Mouse (Mus musculus) liver, adult 2 months (tissue): ENCODE measurements around the gene Pgghg. TPM values are rescaled to one million over a fixed set of nuclear protein-coding genes. Genes with fewer than 3 reads are reported as not detected.

Experiments used
- DNase-seq: peaks from one replicate; pipeline ENCODE4 v3.0.0-alpha.2; 2011; ENCODE audit warnings: low read depth, low spot score; ENCODE audit errors: extremely low read depth
- H3K27ac ChIP-seq: fragments of 200-500 bp; replicated peaks from 2 replicates; pipeline ENCODE4 v1.5.1; 2012; ENCODE audit warnings: low read depth, mild to moderate bottlenecking, control low read depth, inconsistent platforms, low read length; ENCODE audit not compliant: insufficient read depth
- H3K27me3 ChIP-seq: fragments of 200-500 bp; 2 replicates; pipeline ENCODE4 v1.6.1; 2012; ENCODE audit warnings: mild to moderate bottlenecking, moderate library complexity, low read length, inconsistent platforms; ENCODE audit not compliant: control insufficient read depth, insufficient read depth
- H3K36me3 ChIP-seq: fragments of 200-500 bp; 2 replicates; pipeline ENCODE4 v1.6.1; 2012; ENCODE audit warnings: low read length, inconsistent platforms; ENCODE audit not compliant: control insufficient read depth, insufficient read depth
- H3K4me1 ChIP-seq: fragments of 200-500 bp; 2 replicates; pipeline ENCODE4 v1.6.1; 2011; ENCODE audit warnings: low read length; ENCODE audit not compliant: control insufficient read depth, insufficient read depth
- H3K4me3 ChIP-seq: fragments of 200-500 bp; 2 replicates; pipeline ENCODE4 v1.5.1; 2011; ENCODE audit warnings: low read depth, mild to moderate bottlenecking, control low read depth, low read length, moderate library complexity; ENCODE audit not compliant: insufficient read depth
- H3K79me2 ChIP-seq: fragments of 200-500 bp; 2 replicates; pipeline ENCODE4 v1.6.1; 2012; ENCODE audit warnings: inconsistent platforms, mild to moderate bottlenecking, low read length, moderate library complexity; ENCODE audit not compliant: control insufficient read depth, insufficient read depth
- H3K9ac ChIP-seq: fragments of 200-500 bp; 2 replicates; pipeline ENCODE4 v1.6.1; 2012; ENCODE audit warnings: low read depth, mild to moderate bottlenecking, control low read depth, inconsistent platforms, low read length
- CTCF ChIP-seq: fragments of 200-500 bp; IDR thresholded peaks from 2 replicates; pipeline ENCODE4 v1.5.1; 2011; ENCODE audit warnings: low read depth, low read length, control low read depth
- POLR2A ChIP-seq: fragments of 200-500 bp; IDR thresholded peaks from 2 replicates; pipeline ENCODE4 v1.6.1; 2011; ENCODE audit warnings: low read length, control low read depth; ENCODE audit not compliant: insufficient read depth; ENCODE audit errors: extremely low read depth
- WGBS: fragments of 180-500 bp; shearing (Covaris S2); methylation state at CpG from one replicate; pipeline ENCODE4 v1.1.7; 2018; 5-methylcytosine and 5-hydroxymethylcytosine counted together
- polyA plus RNA-seq: library from polyadenylated mRNA; depleted of rRNA; stranded (reverse); fragments of >200 nt; gene quantifications from 2 replicates; pipeline ENCODE4 v1.2.3, GENCODE M21; 2012
- total RNA-seq: library from RNA; depleted of rRNA; stranded (reverse); fragments of >200 nt; gene quantifications from 2 replicates; pipeline ENCODE4 v1.2.3, GENCODE M21; 2014

Gene Pgghg
- total and polyA plus RNA-seq, 2 experiments: 16.6 to 43.3 TPM

- Histone ChIP-seq H3K36me3 (peaks cover 23% of the 10 kb centered on the region; the same call in 1 of the 2 replicates), H3K79me2 (no peaks in the 10 kb centered on the region), H3K9ac (no peak overlapping the region), H3K27ac (no peak overlapping the region), H3K4me1 (peaks cover 21% of the 10 kb centered on the region), H3K27me3 (no peaks in the 10 kb centered on the region), H3K4me3 (no peak overlapping the region)
- DNase-seq: no peak
- TF ChIP-seq CTCF (no peak), POLR2A (no peak)
- 74% methylated on average over 4 of the region's 4 CpGs for WGBS
These were observed 21.3 kb upstream of the Pgghg start for GRCm38 (mm10) chr7:140919911-140920310.

DNA sequence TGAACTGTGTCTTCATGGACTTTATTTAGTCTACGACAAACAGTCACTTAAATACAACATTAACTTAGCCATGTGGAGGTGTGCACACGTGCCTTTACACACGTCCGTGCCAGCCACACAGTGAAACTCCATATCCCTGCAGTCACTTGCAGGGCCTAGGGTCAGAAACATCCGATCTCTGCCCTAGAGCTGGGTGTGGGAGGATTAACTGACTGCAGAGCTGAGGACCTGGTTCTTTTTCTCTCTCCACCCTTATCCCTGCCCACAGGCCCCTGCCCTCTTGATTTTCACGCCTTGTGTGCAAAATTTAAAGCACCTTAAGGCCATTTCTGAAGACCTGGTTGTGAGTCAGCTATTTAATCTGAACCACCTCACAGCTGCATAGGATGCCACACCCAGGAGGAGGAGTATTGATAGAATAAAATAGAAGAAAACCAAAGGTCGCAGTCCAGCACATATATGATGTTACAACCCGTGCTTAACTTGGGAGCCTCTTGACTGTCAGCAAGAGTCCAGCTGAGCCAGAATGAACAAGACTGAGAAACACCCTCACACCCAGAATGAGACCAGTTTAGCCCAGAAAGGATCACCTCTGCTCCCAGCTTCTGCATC lies 20.7 kb upstream of the Pgghg start, which contains the start of gene Nlrp6:
Gene Nlrp6 (plus strand): TSS at position 485 of the 612 bp plus-strand sequence.
- no peak for DNase-seq
- WGBS: 87% methylated on average over 8 of the region's 8 CpGs
- TF ChIP-seq CTCF (no peak), POLR2A (no peak)
- Histone ChIP-seq H3K4me3 (no peak within 1 kb of the TSS), H3K27ac (no peak within 1 kb of the TSS), H3K36me3 (peaks cover 26% of the 10 kb centered on the region; the same call in 1 of the 2 replicates), H3K4me1 (peaks cover 18% of the 10 kb centered on the region), H3K79me2 (no peaks in the 10 kb centered on the region), H3K27me3 (no peaks in the 10 kb centered on the region), H3K9ac (no peak within 1 kb of the TSS)

- WGBS: 68% methylated on average over 22 of the region's 22 CpGs
- no peaks in the 10 kb centered on the region for H3K27me3 ChIP-seq
- peaks cover 20% of the 10 kb centered on the region for H3K4me1 ChIP-seq
- H3K27ac ChIP-seq: no peak overlapping the region
- no peak overlapping the region for H3K4me3 ChIP-seq
- no peak overlapping the region for H3K9ac ChIP-seq
- no peak for DNase-seq
- H3K36me3 ChIP-seq: peaks cover 30% of the 10 kb centered on the region; the same call in 1 of the 2 replicates
- TF ChIP-seq CTCF (no peak), POLR2A (no peak)
- H3K79me2 ChIP-seq: no peaks in the 10 kb centered on the region
These were observed 19.8 kb upstream of the Pgghg start for GRCm38 (mm10) chr7:140921225-140921975.

DNA sequence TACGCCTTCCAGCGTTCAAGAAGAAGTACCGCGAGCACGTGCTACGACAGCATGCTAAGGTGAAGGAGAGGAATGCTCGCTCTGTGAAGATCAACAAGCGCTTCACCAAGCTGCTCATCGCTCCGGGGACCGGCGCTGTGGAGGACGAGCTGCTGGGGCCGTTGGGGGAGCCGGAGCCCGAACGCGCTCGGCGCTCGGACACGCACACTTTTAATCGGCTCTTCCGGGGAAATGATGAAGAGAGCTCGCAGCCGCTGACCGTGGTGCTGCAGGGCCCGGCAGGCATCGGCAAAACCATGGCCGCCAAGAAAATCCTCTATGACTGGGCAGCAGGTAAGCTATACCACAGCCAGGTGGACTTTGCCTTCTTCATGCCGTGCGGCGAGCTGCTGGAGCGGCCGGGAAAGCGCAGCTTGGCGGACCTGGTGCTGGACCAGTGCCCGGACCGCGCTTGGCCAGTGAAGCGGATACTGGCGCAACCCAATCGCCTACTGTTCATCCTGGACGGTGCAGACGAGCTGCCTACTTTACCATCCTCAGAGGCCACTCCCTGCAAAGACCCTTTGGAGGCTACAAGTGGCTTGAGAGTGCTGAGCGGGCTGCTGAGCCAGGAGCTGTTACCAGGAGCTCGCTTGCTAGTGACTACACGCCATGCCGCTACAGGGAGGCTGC lies 18.7 kb upstream of the Pgghg start:
- 10% methylated on average over 49 of the region's 49 CpGs for WGBS
- H3K27me3 ChIP-seq: no peaks in the 10 kb centered on the region

DNA sequence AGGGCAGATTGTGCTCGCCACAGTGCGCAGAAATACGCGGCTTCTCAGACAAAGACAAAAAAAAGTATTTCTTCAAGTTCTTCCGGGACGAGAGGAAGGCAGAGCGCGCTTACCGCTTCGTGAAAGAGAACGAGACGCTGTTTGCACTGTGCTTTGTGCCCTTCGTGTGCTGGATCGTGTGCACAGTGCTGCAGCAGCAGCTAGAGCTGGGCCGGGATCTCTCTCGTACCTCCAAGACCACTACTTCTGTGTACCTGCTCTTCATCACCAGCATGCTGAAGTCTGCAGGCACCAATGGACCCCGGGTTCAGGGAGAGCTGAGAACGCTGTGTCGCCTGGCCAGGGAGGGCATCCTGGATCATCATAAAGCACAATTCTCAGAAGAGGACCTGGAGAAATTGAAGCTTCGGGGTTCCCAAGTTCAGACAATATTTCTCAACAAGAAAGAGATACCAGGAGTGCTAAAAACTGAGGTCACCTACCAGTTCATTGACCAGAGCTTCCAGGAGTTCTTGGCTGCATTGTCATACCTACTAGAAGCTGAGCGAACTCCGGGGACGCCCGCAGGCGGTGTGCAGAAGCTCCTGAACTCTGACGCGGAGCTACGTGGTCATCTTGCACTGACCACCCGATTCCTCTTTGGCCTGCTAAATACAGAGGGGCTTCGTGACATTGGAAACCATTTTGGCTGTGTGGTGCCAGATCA lies 18.0 kb upstream of the Pgghg start:
- TF ChIP-seq POLR2A: no peak
- TF ChIP-seq CTCF: no peak
- peaks cover 30% of the 10 kb centered on the region; the same call in 1 of the 2 replicates for H3K36me3 ChIP-seq
- no peaks in the 10 kb centered on the region for H3K27me3 ChIP-seq
- peak overlapping the region; percentile 2; the same call in 1 of the 2 replicates for H3K9ac ChIP-seq
- no peak overlapping the region for H3K4me3 ChIP-seq
- WGBS: 31% methylated on average over 30 of the region's 30 CpGs
- DNase-seq: peak; percentile 79
- H3K4me1 ChIP-seq: peaks cover 29% of the 10 kb centered on the region
- peak overlapping the region; percentile 39; the same call in 1 of the 2 replicates for H3K27ac ChIP-seq
- H3K79me2 ChIP-seq: no peaks in the 10 kb centered on the region

More for the DNA sequence above, 18.7 kb upstream of the Pgghg start:
- peaks cover 27% of the 10 kb centered on the region for H3K4me1 ChIP-seq
- H3K9ac ChIP-seq: no peak overlapping the region
- peak overlapping the region; percentile 39; the same call in 1 of the 2 replicates for H3K27ac ChIP-seq
- peak; percentile 94 for DNase-seq
- H3K36me3 ChIP-seq: peaks cover 26% of the 10 kb centered on the region; the same call in 1 of the 2 replicates
- no peaks in the 10 kb centered on the region for H3K79me2 ChIP-seq
- TF ChIP-seq POLR2A (0 out of 2 replicates have a peak, but pooled peaks have one; percentile 20), CTCF (peak; percentile 31)
- H3K4me3 ChIP-seq: peak overlapping the region; percentile 3; the same call in 1 of the 2 replicates
